8 mouse cellular contexts compared by ENCODE assay signal in genomic region chr6:114967623-114968022, GRCm38 (mm10). TPM values are rescaled to one million over a fixed set of nuclear protein-coding genes. Genes with fewer than 3 reads are reported as not detected.
DNase-seq lines count a peak whose midpoint lies in the region; ATAC-seq and TF ChIP-seq lines count a peak whose summit lies in the region.

No protein-coding gene starts in this region.

- peak overlapping the region; percentile 100 for H3K4me2 ChIP-seq in neural tube, embryonic 11.5 days (ENCODE audit: low read depth)
- peak overlapping the region; percentile 99 for H3K4me2 ChIP-seq in limb, embryonic 13.5 days (replicated peaks)

- H3K36me3 ChIP-seq in neural tube, embryonic 11.5 days (ENCODE audit: control insufficient read depth, insufficient read depth, low read length), result no peaks in the 10 kb centered on the region
- no peaks in the 10 kb centered on the region for H3K36me3 ChIP-seq in limb, embryonic 13.5 days

- no peak for DNase-seq in gastrocnemius, adult 2 months
- DNase-seq in gastrocnemius, adult 8-10 months (ENCODE audit: low spot score in 2 of 2), result no peak
- DNase-seq in neural tube, embryonic 11.5 days (ENCODE audit: low spot score), result peak; percentile 31
- no peak for DNase-seq in neural tube, embryonic 10.5 days (ENCODE audit: extremely low spot score, low spot score)
- DNase-seq in spleen, postnatal 36 days (ENCODE audit: low spot score in 2 of 2), result no peak
- no peak for DNase-seq in right cerebral cortex, postnatal 36 days (ENCODE audit: low spot score in 2 of 2)
- DNase-seq in testis, postnatal 14 days (ENCODE audit: low spot score), result no peak

- intact Hi-C loops in gastrocnemius, adult 2 months (cut with DNase I), result loop anchor here (2.0 kb wide), 1 partner anchor 39 kb away; no protein-coding TSS in a partner anchor

- H3K27me3 ChIP-seq in neural tube, embryonic 11.5 days (ENCODE audit: control insufficient read depth, insufficient read depth, low read length), result peaks cover 19% of the 10 kb centered on the region
- H3K27me3 ChIP-seq in limb, embryonic 13.5 days, result no peaks in the 10 kb centered on the region

- H3K9me3 ChIP-seq in neural tube, embryonic 11.5 days (ENCODE audit: control insufficient read depth, low read length), result no peaks in the 10 kb centered on the region
- H3K9me3 ChIP-seq in limb, embryonic 13.5 days, result no peaks in the 10 kb centered on the region

- H3K9ac ChIP-seq in neural tube, embryonic 11.5 days (ENCODE audit: low read length), result no peak overlapping the region
- H3K9ac ChIP-seq in limb, embryonic 13.5 days, result no peak overlapping the region

- TF ChIP-seq CTCF in gastrocnemius, adult 2 months (IDR thresholded peaks at IDR 0.05), result no peak

- H3K4me1 ChIP-seq in neural tube, embryonic 11.5 days (ENCODE audit: control insufficient read depth, insufficient read depth, low read length), result peaks cover 4% of the 10 kb centered on the region
- H3K4me1 ChIP-seq in limb, embryonic 13.5 days, result peaks cover 73% of the 10 kb centered on the region

- 40% methylated on average over 12 of the region's 12 CpGs for WGBS in neural tube, embryonic 11.5 days
- 36% methylated on average over 12 of the region's 12 CpGs for WGBS in limb, embryonic 13.5 days

- H3K4me3 ChIP-seq in gastrocnemius, adult 2 months, result peak overlapping the region; percentile 80
- no peak overlapping the region for H3K4me3 ChIP-seq in neural tube, embryonic 11.5 days (ENCODE audit: low read depth, low read length)
- peak overlapping the region; percentile 71 for H3K4me3 ChIP-seq in limb, embryonic 13.5 days

- no peak for ATAC-seq in neural tube, embryonic 11.5 days (ENCODE audit: insufficient read depth, low FRiP score, low TSS enrichment)
- ATAC-seq in limb, embryonic 13.5 days (ENCODE audit: low FRiP score, low read depth), result no peak

- no peak overlapping the region for H3K27ac ChIP-seq in gastrocnemius, adult 2 months
- no peak overlapping the region for H3K27ac ChIP-seq in neural tube, embryonic 11.5 days (ENCODE audit: low read depth, low read length)
- H3K27ac ChIP-seq in limb, embryonic 13.5 days, result no peak overlapping the region

RNA-seq across cellular contexts. Expression of gene Vgll4, which starts 2.2 kb away (rescaled TPM):
- 10 to 100 TPM; 16.7 to 25.6 TPM for total RNA-seq in gastrocnemius, adult 2 months (2021)
- total RNA-seq in gastrocnemius, adult 8-10 months (2022), result 10 to 100 TPM; 17.5 to 30.1 (median 21.6) TPM
- polyA plus RNA-seq in neural tube, embryonic 11.5 days (2014; fragmentation: Nextera tagmentation; extraction: Ambion mirVana), result 62.0 and 62.3 TPM in 2 replicates
- 154 and 156 TPM in 2 replicates for polyA plus RNA-seq in limb, embryonic 13.5 days (2015; fragmentation: Nextera tagmentation; extraction: Ambion mirVana)
